Mouse (Mus musculus) kidney, adult 2 months (tissue): ENCODE measurements around the gene Pjvk.

ENCODE experiments used
- CTCF ChIP-seq: fragments of 200-500 bp; conservative IDR thresholded peaks from 2 replicates; pipeline ENCODE4 v1.5.1; 2011; ENCODE audit warnings: low read depth, mild to moderate bottlenecking, control low read depth, low read length, moderate library complexity, mixed read lengths; ENCODE audit not compliant: insufficient read depth, insufficient read length
- POLR2A ChIP-seq: fragments of 200-500 bp; IDR thresholded peaks from one replicate; pipeline ENCODE4 v1.6.1; 2011; ENCODE audit warnings: low read depth, low read length, control low read depth

- TF ChIP-seq POLR2A (no peak), CTCF (no peak)
These were observed 18.9 kb downstream of the Pjvk start for GRCm38 (mm10) chr2:76667200-76667599.
